Mouse (Mus musculus) spleen, postnatal 0 days (tissue): ENCODE measurements around the gene Ireb2. TPM values are rescaled to one million over a fixed set of nuclear protein-coding genes. Genes with fewer than 3 reads are reported as not detected.

ENCODE experiments used
- polyA plus RNA-seq: library from polyadenylated mRNA; unstranded; fragments of >200 nt; fragmentation: Nextera tagmentation; extraction: Ambion mirVana; gene quantifications from 2 replicates; pipeline ENCODE4 v1.2.1, GENCODE M21; 2015

Ireb2 gene
- polyA plus RNA-seq = 11.2 and 12.9 TPM in 2 replicates

GRCm38 (mm10) chr9:54863363-54864281 is at the start of gene Ireb2:
Ireb2 (plus strand) TSS chr9:54863789.

GRCm38 (mm10) chr9:54917010-54917677 is 53.6 kb downstream of the Ireb2 start, which contains the start of gene Hykk:
Hykk (plus strand) TSS chr9:54917283.

GRCm38 (mm10) chr9:54950575-54951321 is 87.2 kb downstream of the Ireb2 start, which contains the start of the genes Psma4 and AY074887:
Psma4 (plus strand) TSS chr9:54950790.
AY074887 (minus strand) TSS chr9:54950998.

Other genes starting within 250 kb of the Ireb2 start
- 0.47 and 0.53 TPM in 2 replicates for gene Acsbg1, start 201.9 kb upstream of the Ireb2 start, polyA plus RNA-seq
- gene Dnaja4, start 164.9 kb upstream of the Ireb2 start, polyA plus RNA-seq = 8.8 and 11.2 TPM in 2 replicates
- 107 and 111 TPM in 2 replicates for gene Wdr61, start 129.3 kb upstream of the Ireb2 start, polyA plus RNA-seq
- gene Crabp1, start 99.0 kb upstream of the Ireb2 start, polyA plus RNA-seq = 25.7 and 47.7 TPM in 2 replicates
- 0.93 and 1.1 TPM in 2 replicates for gene Hykk, start 53.5 kb downstream of the Ireb2 start, polyA plus RNA-seq
- 168 and 172 TPM in 2 replicates for gene Psma4, start 87.0 kb downstream of the Ireb2 start, polyA plus RNA-seq
- 0.32 and 0.81 TPM in 2 replicates for gene AY074887, start 87.2 kb downstream of the Ireb2 start, polyA plus RNA-seq
- not detected in 2 replicates for gene Chrna5, start 117.1 kb downstream of the Ireb2 start, polyA plus RNA-seq
- not detected in 2 replicates for gene Chrna3, start 162.8 kb downstream of the Ireb2 start, polyA plus RNA-seq
- not detected in 2 replicates for gene Chrnb4, start 185.0 kb downstream of the Ireb2 start, polyA plus RNA-seq